Mouse (Mus musculus) frontal cortex, postnatal 25 days (tissue): ENCODE measurements at regions not wholly inside any gene's neighbourhood (a gene's known extent, or its start where the extent isn't known, plus 50 kb on each side); places are given as distances from the start of the nearest gene placed in this dataset.

Source experiments
- DNase-seq, 2 experiments: peaks; one replicate each; pipeline ENCODE4 v3.0.0; 2022; ENCODE audit warnings: low spot score in 2 of 2

GRCm38 (mm10) chr19:42673133-42673532, 60.5 kb upstream of the Loxl4 start:
- peak in 1 of 2 experiments; percentile 37 for DNase-seq

DNA sequence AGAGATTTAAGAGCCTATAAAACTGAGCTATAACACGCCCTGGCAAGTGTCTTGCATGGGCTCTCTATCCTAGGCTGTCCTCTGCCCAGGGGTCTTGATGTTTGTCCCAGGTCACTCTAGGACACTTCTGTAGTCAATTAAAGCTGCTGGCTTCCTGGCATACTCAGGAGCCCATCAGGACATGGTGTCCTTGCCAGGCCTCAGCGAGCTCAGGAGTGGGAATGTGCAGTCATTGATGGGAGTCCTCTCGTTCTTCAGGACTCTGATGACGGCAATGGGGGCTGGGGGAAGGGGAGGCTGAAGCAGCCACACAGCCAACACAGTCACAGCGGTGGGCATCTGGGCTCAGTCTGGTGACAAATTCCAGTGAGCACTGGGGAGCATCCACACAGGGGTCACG, 57.3 kb upstream of the Loxl4 start:
- DNase-seq: no peak

- DNase-seq: no peak
Observed at GRCm38 (mm10) chr19:42668385-42669098, 55.9 kb upstream of the Loxl4 start.

DNA sequence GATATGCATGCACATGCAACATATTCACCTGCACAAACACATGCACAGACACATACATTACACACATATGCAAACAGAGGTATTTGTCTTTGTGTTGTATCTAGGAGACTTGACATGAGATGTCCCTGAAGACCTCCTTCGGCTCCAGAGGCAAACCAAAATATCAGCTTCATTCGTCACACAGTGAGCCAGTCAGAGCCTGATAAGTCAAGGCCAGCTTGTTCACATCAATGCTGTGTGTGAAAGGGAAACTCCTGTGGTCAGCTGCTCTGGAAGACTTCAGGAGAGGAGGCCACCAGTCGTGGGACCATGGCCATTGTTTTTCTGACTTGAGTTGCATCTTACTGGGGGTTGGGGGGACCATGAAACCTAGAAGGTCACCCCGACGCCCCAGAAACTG, 54.3 kb upstream of the Loxl4 start:
- no peak for DNase-seq
